ENCODE assay signal across 8 mouse cellular contexts in the genomic region with DNA sequence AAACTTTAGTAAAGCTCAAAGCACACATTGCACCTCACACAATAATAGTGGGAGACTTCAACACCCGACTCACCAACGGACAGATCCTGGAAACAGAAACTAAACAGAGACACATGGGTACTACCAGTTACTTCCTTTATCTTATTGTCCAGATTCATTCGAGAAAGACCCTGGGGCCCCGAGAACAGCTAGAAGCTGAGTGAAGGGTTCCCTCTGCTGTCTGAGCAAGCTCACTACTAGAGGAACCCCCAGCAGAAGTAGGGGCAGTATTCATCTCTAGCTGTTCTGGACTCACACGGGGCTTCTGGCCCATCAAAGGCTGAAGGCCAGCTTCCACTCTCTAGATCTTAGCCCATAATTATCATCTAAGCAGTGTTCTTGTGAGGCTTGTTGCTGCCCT. TPM values are rescaled to one million over a fixed set of nuclear protein-coding genes. Genes with fewer than 3 reads are reported as not detected.
DNase-seq lines count a peak whose midpoint lies in the region; ATAC-seq and TF ChIP-seq lines count a peak whose summit lies in the region.

No protein-coding gene starts in this region.

- H3K4me1 ChIP-seq in hindbrain, postnatal 0 days (ENCODE audit: insufficient read depth, low read length): no peaks in the 10 kb centered on the region
- no peaks in the 10 kb centered on the region for H3K4me1 ChIP-seq in hindbrain, embryonic 14.5 days (replicated peaks; ENCODE audit: control insufficient read depth, insufficient read depth, low read length)
- H3K4me1 ChIP-seq in embryonic facial prominence, embryonic 11.5 days (ENCODE audit: control insufficient read depth, insufficient read depth, low read length): no peaks in the 10 kb centered on the region

- no peak overlapping the region for H3K9ac ChIP-seq in hindbrain, postnatal 0 days (replicated peaks; ENCODE audit: low read length)
- H3K9ac ChIP-seq in hindbrain, embryonic 14.5 days: no peak overlapping the region
- no peak overlapping the region for H3K9ac ChIP-seq in embryonic facial prominence, embryonic 11.5 days (replicated peaks; ENCODE audit: low read length)

- no peak overlapping the region for H3K4me3 ChIP-seq in hindbrain, postnatal 0 days (ENCODE audit: low read length)
- H3K4me3 ChIP-seq in hindbrain, embryonic 14.5 days (replicated peaks; ENCODE audit: low read length): no peak overlapping the region
- H3K4me3 ChIP-seq in embryonic facial prominence, embryonic 11.5 days (ENCODE audit: low read depth, low read length): no peak overlapping the region

- WGBS in hindbrain, postnatal 0 days: 56% methylated on average over 5 of the region's 5 CpGs
- 66% methylated on average over 5 of the region's 5 CpGs for WGBS in hindbrain, embryonic 14.5 days
- 59% methylated on average over 5 of the region's 5 CpGs for WGBS in embryonic facial prominence, embryonic 11.5 days

- no peaks in the 10 kb centered on the region for H3K9me3 ChIP-seq in hindbrain, postnatal 0 days (ENCODE audit: low read length)
- H3K9me3 ChIP-seq in hindbrain, embryonic 14.5 days (ENCODE audit: control insufficient read depth, low read length): no peaks in the 10 kb centered on the region
- no peaks in the 10 kb centered on the region for H3K9me3 ChIP-seq in embryonic facial prominence, embryonic 11.5 days (replicated peaks; ENCODE audit: control insufficient read depth, low read length)

- TF ChIP-seq CTCF in hindbrain, postnatal 0 days (IDR thresholded peaks at IDR 0.05; ENCODE audit: low read depth): peak; percentile 53

- H3K27me3 ChIP-seq in hindbrain, postnatal 0 days (ENCODE audit: insufficient read depth, low read length): no peaks in the 10 kb centered on the region
- H3K27me3 ChIP-seq in hindbrain, embryonic 14.5 days (ENCODE audit: control insufficient read depth, insufficient read depth, low read length): no peaks in the 10 kb centered on the region
- H3K27me3 ChIP-seq in embryonic facial prominence, embryonic 11.5 days (ENCODE audit: control insufficient read depth, insufficient read depth, low read length): no peaks in the 10 kb centered on the region

- peak; percentile 37 for DNase-seq in hindbrain, postnatal 0 days (ENCODE audit: low spot score)
- DNase-seq in hindbrain, embryonic 14.5 days (ENCODE audit: low spot score): no peak
- peak; percentile 16 to 23 for DNase-seq in spleen, adult 18-20 months
- no peak for DNase-seq in spleen, adult 12 weeks (ENCODE audit: low spot score)
- peak; percentile 27 for DNase-seq in embryonic facial prominence, embryonic 11.5 days (ENCODE audit: low spot score)
- DNase-seq in naive thymus-derived CD4-positive, alpha-beta T cell, adult 2 months (ENCODE audit: low read depth): peak; percentile 36
- no peak for DNase-seq in neural tube, embryonic 10.5 days (ENCODE audit: extremely low spot score, low spot score)

- no peak for ATAC-seq in hindbrain, postnatal 0 days
- no peak for ATAC-seq in hindbrain, embryonic 14.5 days (ENCODE audit: low FRiP score)
- ATAC-seq in embryonic facial prominence, embryonic 11.5 days (replicated peaks; ENCODE audit: insufficient number of reproducible peaks, low FRiP score, low TSS enrichment, low read depth): no peak
- no peak for ATAC-seq in activated CD4-positive, CD25-positive, alpha-beta regulatory T cell, adult 4 months

- no peak overlapping the region for H3K27ac ChIP-seq in hindbrain, postnatal 0 days
- no peak overlapping the region for H3K27ac ChIP-seq in hindbrain, embryonic 14.5 days
- H3K27ac ChIP-seq in embryonic facial prominence, embryonic 11.5 days (replicated peaks; ENCODE audit: low read depth, low read length): no peak overlapping the region

- H3K36me3 ChIP-seq in hindbrain, postnatal 0 days (ENCODE audit: insufficient read depth, low read length): no peaks in the 10 kb centered on the region
- no peaks in the 10 kb centered on the region for H3K36me3 ChIP-seq in hindbrain, embryonic 14.5 days (replicated peaks; ENCODE audit: control insufficient read depth, insufficient read depth)
- H3K36me3 ChIP-seq in embryonic facial prominence, embryonic 11.5 days (replicated peaks; ENCODE audit: control insufficient read depth, insufficient read depth, low read depth, low read length): no peaks in the 10 kb centered on the region

- no peak overlapping the region for H3K4me2 ChIP-seq in hindbrain, postnatal 0 days (ENCODE audit: low read depth, low read length)
- no peak overlapping the region for H3K4me2 ChIP-seq in hindbrain, embryonic 14.5 days (replicated peaks)
- H3K4me2 ChIP-seq in embryonic facial prominence, embryonic 11.5 days (ENCODE audit: low read depth, low read length): no peak overlapping the region

RNA-seq across cellular contexts. Expression of a gene that starts 20.7 kb away (rescaled TPM):
- not detected in 2 replicates for total RNA-seq in hindbrain, postnatal 0 days (2014; rRNA removed)
- polyA plus RNA-seq in hindbrain, postnatal 0 days (2015; fragmentation: Nextera tagmentation; extraction: Ambion mirVana): 0.04 and 0.10 TPM in 2 replicates
- 0.09 TPM in 1 of 2 replicates, not detected in the other for polyA plus RNA-seq in hindbrain, embryonic 14.5 days (2014; fragmentation: Nextera tagmentation; extraction: Ambion mirVana)
- not detected in 2 replicates for polyA plus RNA-seq in embryonic facial prominence, embryonic 11.5 days (2014; fragmentation: Nextera tagmentation; extraction: Ambion mirVana)
- 10 to 100 TPM; 71.6 to 77.3 TPM for polyA plus RNA-seq in activated CD4-positive, CD25-positive, alpha-beta regulatory T cell, adult 4 months (2017; shearing (Covaris generic))

Comparison
In these comparisons a context has a peak if more than half of its experiments do, and no peak if none do; other contexts are left out.
1. DNase-seq: peak in hindbrain, postnatal 0 days (single experiment), spleen, adult 18-20 months (2 of 2), embryonic facial prominence, embryonic 11.5 days (single experiment) and naive thymus-derived CD4-positive, alpha-beta T cell, adult 2 months (single experiment); none in hindbrain, embryonic 14.5 days (single experiment), spleen, adult 12 weeks (single experiment) and neural tube, embryonic 10.5 days (single experiment).
2. RNA of a gene that starts 20.7 kb away (polyA plus RNA-seq): 71.6 to 77.3 TPM in activated CD4-positive, CD25-positive, alpha-beta regulatory T cell, adult 4 months; 0.04 to 0.10 TPM in hindbrain, postnatal 0 days, 0.09 TPM in hindbrain, embryonic 14.5 days and not detected in embryonic facial prominence, embryonic 11.5 days; every median in the first group is over 10 times any median in the second.